Mouse (Mus musculus) leukemia stem cell, adult 10-12 weeks (primary cell): Measurements from ENCODE around the gene Spata19. TPM values are rescaled to one million over a fixed set of nuclear protein-coding genes. Genes with fewer than 3 reads are reported as not detected.

ENCODE experiments used
- polyA plus RNA-seq: library from polyadenylated mRNA; stranded (reverse); fragments of >175 nt; gene quantifications from 2 replicates; pipeline ENCODE4 v1.2.3, GENCODE M21; 2012; ENCODE audit warnings: low replicate concordance

Gene Spata19
- not detected in 2 replicates for polyA plus RNA-seq

DNA sequence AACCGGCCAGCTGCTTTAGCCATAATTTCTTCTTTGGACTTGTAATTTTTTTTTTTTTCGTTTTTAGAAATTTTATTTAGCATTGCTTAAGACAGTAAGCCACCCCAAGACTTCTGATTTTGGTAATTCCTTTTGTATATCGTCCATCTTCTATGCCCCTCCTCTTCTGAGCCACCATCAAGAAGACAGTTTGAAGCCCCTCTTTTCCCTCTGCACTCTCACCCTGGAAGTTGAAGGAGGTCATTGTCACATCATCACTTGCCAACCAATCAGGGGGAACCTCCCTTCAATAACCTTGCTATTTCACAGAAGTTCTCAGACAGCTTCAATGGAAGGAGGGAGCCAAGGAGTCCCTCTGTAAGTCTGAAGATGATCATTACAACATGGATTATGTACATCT is at the start of gene Spata19:
Gene Spata19 (plus strand): TSS at position 301 of the 400 bp plus-strand sequence.

Other genes starting within 250 kb of the Spata19 start
- 0.87 TPM in 1 of 2 replicates, not detected in the other for gene Jam3, start 241.4 kb upstream of the Spata19 start, polyA plus RNA-seq
- gene Igsf9b, start 97.6 kb upstream of the Spata19 start, polyA plus RNA-seq: 0.36 and 0.66 TPM in 2 replicates